8 mouse cellular contexts compared by ENCODE assay signal in the genomic region with DNA sequence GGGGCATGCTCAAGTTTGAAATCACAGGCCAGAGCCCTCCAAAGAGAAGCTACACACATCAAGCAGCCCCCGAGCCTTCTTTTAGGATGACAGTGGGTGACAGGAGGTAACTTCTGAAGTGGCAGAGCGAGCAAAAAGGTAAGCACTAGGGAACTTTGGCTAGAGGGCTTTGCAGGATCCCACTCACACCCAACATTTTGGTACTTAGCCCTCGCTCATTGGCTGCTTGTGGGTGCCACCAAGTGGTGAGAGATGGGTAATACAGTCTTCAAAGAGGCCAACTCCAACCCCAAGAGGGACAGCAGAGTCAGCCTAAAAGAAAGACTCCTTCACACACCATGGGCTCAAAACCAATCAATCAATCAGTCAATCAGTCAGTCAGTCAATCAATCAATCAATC.
DNase-seq lines count a peak whose midpoint lies in the region; ATAC-seq and TF ChIP-seq lines count a peak whose summit lies in the region.

No protein-coding gene starts in this region.

- no peak for ATAC-seq in cerebellum, adult (ENCODE audit: insufficient number of reproducible peaks, low FRiP score, low TSS enrichment)
- no peak for ATAC-seq in lung, postnatal 0 days

- WGBS in lung, postnatal 0 days, result 9% methylated on average over 3 of the region's 3 CpGs

- intact Hi-C loops in left cerebral cortex, postnatal 4 days (cut with DNase I), result loop anchor here (5.0 kb wide), 2 partner anchors 235 to 315 kb away; partner anchors contain the start of gene C1qtnf1

- H3K4me2 ChIP-seq in lung, postnatal 0 days (replicated peaks; ENCODE audit: low read depth, low read length), result no peak overlapping the region

- DNase-seq in cerebellum, adult 11-12 months, result peak; percentile 64
- DNase-seq in left cerebral cortex, postnatal 4 days, result peak; percentile 52
- no peak for DNase-seq in left cerebral cortex, adult 11 months (ENCODE audit: low spot score)
- peak; percentile 19 for DNase-seq in T-cell, adult 2 months (ENCODE audit: low spot score)
- peak; percentile 51 for DNase-seq in embryo, embryonic 9.5 days (ENCODE audit: extremely low spot score)
- DNase-seq in lung, postnatal 0 days (ENCODE audit: low spot score), result peak; percentile 61
- DNase-seq in urinary bladder, postnatal 4 days (ENCODE audit: low spot score in 2 of 2), result no peak

- no peak overlapping the region for H3K27ac ChIP-seq in lung, postnatal 0 days (ENCODE audit: low read length)

- TF ChIP-seq EP300 in lung, postnatal 0 days (IDR thresholded peaks at IDR 0.05), result no peak

- H3K4me1 ChIP-seq in lung, postnatal 0 days (ENCODE audit: insufficient read depth, low read depth, low read length), result no peaks in the 10 kb centered on the region

- no peak overlapping the region for H3K4me3 ChIP-seq in lung, postnatal 0 days (ENCODE audit: low read depth, low read length)

- 0 out of 2 replicates have a peak, but pooled peaks cover 5% of the 10 kb centered on the region for H3K27me3 ChIP-seq in lung, postnatal 0 days (replicated peaks; ENCODE audit: insufficient read depth, low read length)

- no peaks in the 10 kb centered on the region for H3K36me3 ChIP-seq in lung, postnatal 0 days (ENCODE audit: insufficient read depth, low read length)

- H3K9me3 ChIP-seq in lung, postnatal 0 days (ENCODE audit: low read length), result no peaks in the 10 kb centered on the region

- TF ChIP-seq CTCF in lung, postnatal 0 days (IDR thresholded peaks at IDR 0.05), result peak; percentile 81

- H3K9ac ChIP-seq in lung, postnatal 0 days (replicated peaks; ENCODE audit: low read depth), result no peak overlapping the region

Comparison
In these comparisons a context has a peak if more than half of its experiments do, and no peak if none do; other contexts are left out.
1. DNase-seq: peak in cerebellum, adult 11-12 months (single experiment), left cerebral cortex, postnatal 4 days (single experiment), T-cell, adult 2 months (single experiment), embryo, embryonic 9.5 days (single experiment) and lung, postnatal 0 days (single experiment); none in left cerebral cortex, adult 11 months (single experiment) and urinary bladder, postnatal 4 days (0 of 2).